Mouse (Mus musculus): ENCODE data around the gene Crtc2. TPM values are rescaled to one million over a fixed set of nuclear protein-coding genes. Genes with fewer than 3 reads are reported as not detected.

Crtc2 gene
- polyA plus RNA-seq, 1 experiment from 2014 or later = 8.9 TPM

DNA sequence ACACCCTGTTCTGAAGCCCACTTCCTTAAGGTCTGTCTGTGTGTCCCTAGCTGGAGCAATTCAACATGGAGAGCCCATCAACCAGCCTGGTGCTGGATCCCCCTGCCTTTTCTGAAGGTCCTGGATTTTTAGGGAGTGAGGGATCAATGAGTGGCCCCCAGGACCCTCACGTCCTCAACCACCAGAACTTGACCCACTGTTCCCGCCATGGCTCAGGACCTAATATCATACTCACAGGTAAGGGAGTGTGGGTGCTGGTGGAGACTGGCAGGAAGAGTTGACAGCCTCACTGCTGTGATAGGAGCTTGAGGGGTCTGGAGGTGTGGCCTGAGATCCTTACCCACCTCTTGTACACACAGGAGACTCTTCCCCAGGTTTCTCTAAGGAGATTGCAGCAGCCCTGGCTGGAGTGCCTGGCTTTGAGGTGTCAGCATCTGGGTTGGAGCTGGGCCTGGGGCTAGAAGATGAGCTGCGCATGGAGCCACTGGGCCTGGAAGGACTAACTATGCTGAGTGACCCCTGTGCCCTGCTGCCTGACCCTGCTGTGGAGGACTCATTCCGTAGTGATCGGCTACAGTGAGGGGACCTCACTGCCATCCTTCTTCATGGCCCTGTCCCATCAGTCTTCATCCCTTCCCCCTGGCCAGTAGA lies 9.3 kb downstream of the Crtc2 start:
- Histone ChIP-seq H3K4me3 (ENCODE audit: low read depth, low read length) (no peak overlapping the region), H3K4me2 (replicated peaks; ENCODE audit: low read depth) (no peak overlapping the region), H3K9me3 (ENCODE audit: control insufficient read depth, low read length) (no peaks in the 10 kb centered on the region), H3K36me3 (ENCODE audit: control insufficient read depth, insufficient read depth, low read length) (peaks cover 25% of the 10 kb centered on the region), H3K27me3 (ENCODE audit: control insufficient read depth, insufficient read depth, low read length) (no peaks in the 10 kb centered on the region), H3K9ac (ENCODE audit: low read length) (no peak overlapping the region), H3K27ac (replicated peaks) (no peak overlapping the region), H3K4me1 (replicated peaks; ENCODE audit: control insufficient read depth, insufficient read depth) (0 out of 2 replicates have a peak, but pooled peaks cover 4% of the 10 kb centered on the region)
- ATAC-seq (ENCODE audit: low FRiP score, low TSS enrichment) = no peak
- TF ChIP-seq CTCF (IDR thresholded peaks at IDR 0.05; ENCODE audit: low read depth) (no peak), EP300 (optimal IDR thresholded peaks at IDR 0.05) (no peak)
- DNase-seq (ENCODE audit: low spot score) = no peak
- WGBS = 92% methylated on average over 5 of the region's 5 CpGs

DNA sequence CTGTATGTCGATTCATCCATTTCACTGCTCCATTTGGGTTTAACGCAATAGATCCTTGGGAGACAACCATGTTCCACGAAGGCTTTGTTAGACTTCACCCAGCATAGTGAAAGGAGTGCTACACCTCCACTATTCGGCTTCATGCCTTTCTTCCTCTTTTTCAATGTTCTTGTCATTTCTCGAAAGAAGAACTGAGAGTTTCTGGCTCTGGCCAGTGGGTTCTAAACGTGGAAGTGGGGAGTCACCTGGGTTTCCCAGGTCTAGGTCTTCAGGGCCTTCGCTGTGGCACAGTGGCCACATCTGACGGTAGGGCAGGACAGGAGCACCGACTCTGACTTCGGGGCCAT lies 10.7 kb downstream of the Crtc2 start:
- H3K4me3 ChIP-seq (ENCODE audit: low read depth, low read length) = peak overlapping the region; percentile 83
- H3K27ac ChIP-seq (replicated peaks) = 0 out of 2 replicates have a peak overlapping the region, but pooled peaks have one; percentile 35
- H3K9me3 ChIP-seq (ENCODE audit: control insufficient read depth, low read length) = no peaks in the 10 kb centered on the region
- TF ChIP-seq EP300 (optimal IDR thresholded peaks at IDR 0.05) = no peak
- no peak for TF ChIP-seq CTCF (IDR thresholded peaks at IDR 0.05; ENCODE audit: low read depth)
- 0 out of 2 replicates have a peak, but pooled peaks cover 4% of the 10 kb centered on the region for H3K4me1 ChIP-seq (replicated peaks; ENCODE audit: control insufficient read depth, insufficient read depth)
- DNase-seq (ENCODE audit: low spot score) (no peak), ATAC-seq (ENCODE audit: low FRiP score, low TSS enrichment) (no peak)
- no peaks in the 10 kb centered on the region for H3K27me3 ChIP-seq (ENCODE audit: control insufficient read depth, insufficient read depth, low read length)
- 32% methylated on average over 10 of the region's 10 CpGs for WGBS
- H3K9ac ChIP-seq (ENCODE audit: low read length) = peak overlapping the region; percentile 84; the same call in 1 of the 2 replicates
- peak overlapping the region; percentile 86 for H3K4me2 ChIP-seq (replicated peaks; ENCODE audit: low read depth)
- peaks cover 18% of the 10 kb centered on the region for H3K36me3 ChIP-seq (ENCODE audit: control insufficient read depth, insufficient read depth, low read length)

DNA sequence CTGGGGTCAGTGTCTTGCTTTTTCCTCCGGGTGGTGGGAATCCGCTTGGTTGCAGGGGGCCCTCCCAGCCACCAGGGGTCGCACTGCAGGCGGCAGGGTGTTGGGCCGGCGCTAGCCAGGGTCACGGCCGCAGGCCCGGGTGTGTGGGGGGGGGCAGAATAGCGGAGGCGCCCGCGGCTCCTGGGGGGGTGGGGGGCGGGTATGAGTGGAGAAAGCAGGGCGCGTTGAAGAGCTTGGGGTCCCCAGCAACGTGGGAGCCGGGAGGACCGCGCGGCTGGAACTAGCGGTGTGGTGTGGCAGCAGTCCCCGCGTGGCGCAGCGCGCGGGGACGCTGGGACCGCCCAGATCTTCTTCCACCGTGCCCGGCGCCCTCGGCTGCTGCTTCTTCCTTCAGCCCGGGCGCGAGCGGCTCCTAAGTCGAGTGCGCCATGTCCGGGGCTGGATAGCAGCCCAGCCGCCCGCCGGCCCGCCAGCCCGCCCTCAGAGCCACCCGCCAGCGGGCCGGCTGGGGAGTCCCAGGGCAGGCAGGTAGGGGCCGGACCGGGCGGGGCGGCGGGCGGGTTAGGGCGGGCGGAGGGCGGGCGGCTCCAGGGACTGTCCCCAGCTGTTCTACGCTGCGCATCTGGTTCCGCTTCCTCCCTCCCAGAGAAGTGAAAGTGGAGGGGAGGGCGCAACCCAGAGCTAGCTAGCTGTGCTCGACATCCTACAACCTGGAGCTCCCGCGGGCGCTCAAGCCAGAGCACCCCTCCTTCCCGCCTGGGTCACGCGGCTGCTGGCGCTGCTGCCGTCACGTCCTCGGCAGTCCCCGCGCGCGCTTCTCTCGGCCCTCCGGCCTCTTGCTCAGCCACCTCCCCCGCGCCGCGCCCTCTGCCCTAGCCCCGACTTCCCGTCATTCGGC lies 11.3 kb downstream of the Crtc2 start, which contains the start of gene Dennd4b:
Gene Dennd4b (plus strand): TSS at position 152 of the 898 bp plus-strand sequence.
- Histone ChIP-seq H3K4me3 (ENCODE audit: low read depth, low read length) (peak within 1 kb of the TSS; percentile 83), H3K27me3 (ENCODE audit: control insufficient read depth, insufficient read depth, low read length) (no peaks in the 10 kb centered on the region), H3K36me3 (ENCODE audit: control insufficient read depth, insufficient read depth, low read length) (peaks cover 16% of the 10 kb centered on the region), H3K9me3 (ENCODE audit: control insufficient read depth, low read length) (no peaks in the 10 kb centered on the region), H3K9ac (ENCODE audit: low read length) (peak within 1 kb of the TSS; percentile 84), H3K4me1 (replicated peaks; ENCODE audit: control insufficient read depth, insufficient read depth) (0 out of 2 replicates have a peak, but pooled peaks cover 4% of the 10 kb centered on the region), H3K27ac (replicated peaks) (peak within 1 kb of the TSS; percentile 97), H3K4me2 (replicated peaks; ENCODE audit: low read depth) (peak within 1 kb of the TSS; percentile 86)
- WGBS = 0% methylated on average over 64 of the region's 87 CpGs
- TF ChIP-seq EP300 (optimal IDR thresholded peaks at IDR 0.05) (no peak), CTCF (IDR thresholded peaks at IDR 0.05; ENCODE audit: low read depth) (peak; percentile 91)
- DNase-seq (ENCODE audit: low spot score) = peak; percentile 89
- peak; percentile 88 for ATAC-seq (ENCODE audit: low FRiP score, low TSS enrichment)

DNA sequence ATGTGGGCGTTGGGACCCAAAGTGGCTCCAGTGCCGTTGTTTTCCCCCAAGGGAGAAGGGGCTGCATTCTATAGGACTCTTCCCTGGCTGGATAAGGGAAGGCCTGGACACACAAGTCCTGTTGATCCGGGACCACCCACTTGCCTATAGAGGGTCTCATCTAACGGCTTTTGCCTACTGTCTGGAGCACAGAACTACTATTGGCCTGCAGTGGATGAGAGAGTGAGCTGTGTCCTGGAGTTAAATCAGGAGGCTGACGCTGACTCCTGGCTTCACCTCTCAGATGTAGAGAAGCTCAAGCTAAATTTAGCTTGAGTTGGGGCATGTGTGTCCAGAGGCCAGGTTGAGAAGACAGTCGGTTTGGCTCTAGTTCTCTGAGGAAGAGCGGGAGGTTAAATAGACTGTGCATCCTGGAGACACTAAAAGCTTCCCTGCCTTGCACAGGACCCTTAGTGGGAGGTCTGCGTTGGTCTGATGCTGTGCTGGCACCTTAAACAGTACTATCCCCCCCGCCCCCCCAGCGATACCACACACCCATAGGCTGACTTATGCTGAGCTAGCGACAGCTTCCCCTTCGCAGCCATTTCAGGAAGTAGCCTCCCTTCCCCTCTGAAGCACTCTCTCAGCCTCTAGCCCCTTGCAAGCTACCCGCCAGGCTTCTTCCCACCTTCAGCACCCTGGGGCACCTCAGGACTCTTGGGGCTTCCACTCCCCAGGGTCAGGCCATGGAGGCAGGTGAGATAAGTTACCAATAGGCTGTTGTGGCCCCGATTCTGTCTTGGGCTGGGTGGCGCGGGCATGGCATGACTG lies 12.2 kb downstream of the Crtc2 start:
- TF ChIP-seq CTCF (IDR thresholded peaks at IDR 0.05; ENCODE audit: low read depth) = no peak
- no peak for TF ChIP-seq EP300 (optimal IDR thresholded peaks at IDR 0.05)
- H3K4me3 ChIP-seq (ENCODE audit: low read depth, low read length) = peak overlapping the region; percentile 83
- ATAC-seq (ENCODE audit: low FRiP score, low TSS enrichment) (no peak; the same call in 1 of the 2 replicates), DNase-seq (ENCODE audit: low spot score) (no peak)
- WGBS = 22% methylated on average over 16 of the region's 16 CpGs
- peak overlapping the region; percentile 97 for H3K27ac ChIP-seq (replicated peaks)
- peak overlapping the region; percentile 84 for H3K9ac ChIP-seq (ENCODE audit: low read length)
- H3K4me2 ChIP-seq (replicated peaks; ENCODE audit: low read depth) = peak overlapping the region; percentile 86
- peaks cover 12% of the 10 kb centered on the region for H3K36me3 ChIP-seq (ENCODE audit: control insufficient read depth, insufficient read depth, low read length)
- H3K9me3 ChIP-seq (ENCODE audit: control insufficient read depth, low read length) = no peaks in the 10 kb centered on the region
- 0 out of 2 replicates have a peak, but pooled peaks cover 4% of the 10 kb centered on the region for H3K4me1 ChIP-seq (replicated peaks; ENCODE audit: control insufficient read depth, insufficient read depth)
- H3K27me3 ChIP-seq (ENCODE audit: control insufficient read depth, insufficient read depth, low read length) = no peaks in the 10 kb centered on the region

DNA sequence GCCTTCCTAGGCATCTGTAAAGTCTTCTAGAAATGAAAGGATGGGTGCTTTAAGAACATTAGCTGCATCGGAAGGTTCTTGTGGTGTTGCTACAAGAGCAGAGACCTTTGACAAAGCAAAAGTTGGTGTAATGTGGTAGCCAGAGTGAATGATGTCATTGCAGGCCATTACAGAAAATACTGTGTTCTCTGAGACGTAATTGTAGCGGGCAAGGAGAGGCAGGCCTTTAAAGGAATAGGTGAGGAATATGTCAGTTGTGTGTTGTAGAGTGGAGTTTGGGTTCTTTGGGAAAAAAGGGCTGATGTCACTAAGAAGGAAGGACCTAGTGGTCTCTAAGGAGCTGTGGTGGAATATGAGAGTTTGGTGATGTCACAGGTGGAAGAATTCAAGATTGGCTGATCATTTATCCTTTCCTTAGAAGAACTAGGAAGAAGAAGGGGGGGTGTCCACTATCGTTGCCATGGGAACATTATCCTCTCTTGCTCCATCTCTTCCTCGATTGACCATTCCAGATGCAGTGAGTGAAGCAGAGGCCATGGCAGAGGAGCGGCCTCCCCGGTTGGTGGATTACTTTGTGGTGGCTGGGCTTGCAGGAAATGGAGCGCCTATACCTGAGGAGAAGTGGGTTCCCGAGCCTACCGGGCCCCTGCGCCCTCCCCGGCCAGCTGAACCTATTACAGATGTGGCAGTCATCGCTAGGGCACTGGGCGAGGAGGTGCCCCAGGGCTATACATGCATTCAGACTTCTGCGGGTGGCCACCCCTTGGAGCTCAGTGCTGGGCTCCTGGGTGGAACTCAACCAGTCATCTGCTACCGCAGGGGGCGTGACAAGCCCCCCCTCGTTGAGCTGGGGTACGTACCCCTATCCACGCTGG lies 13.2 kb downstream of the Crtc2 start:
- no peak overlapping the region for H3K4me2 ChIP-seq (replicated peaks; ENCODE audit: low read depth)
- no peak overlapping the region for H3K9ac ChIP-seq (ENCODE audit: low read length)
- ATAC-seq (ENCODE audit: low FRiP score, low TSS enrichment) = no peak
- peaks cover 15% of the 10 kb centered on the region for H3K36me3 ChIP-seq (ENCODE audit: control insufficient read depth, insufficient read depth, low read length)
- 0 out of 2 replicates have a peak, but pooled peaks cover 4% of the 10 kb centered on the region for H3K4me1 ChIP-seq (replicated peaks; ENCODE audit: control insufficient read depth, insufficient read depth)
- peak overlapping the region; percentile 83; the same call in 1 of the 2 replicates for H3K4me3 ChIP-seq (ENCODE audit: low read depth, low read length)
- H3K9me3 ChIP-seq (ENCODE audit: control insufficient read depth, low read length) = no peaks in the 10 kb centered on the region
- peak overlapping the region; percentile 97 for H3K27ac ChIP-seq (replicated peaks)
- no peak for DNase-seq (ENCODE audit: low spot score)
- no peaks in the 10 kb centered on the region for H3K27me3 ChIP-seq (ENCODE audit: control insufficient read depth, insufficient read depth, low read length)
- WGBS = 91% methylated on average over 20 of the region's 20 CpGs
- TF ChIP-seq EP300 (optimal IDR thresholded peaks at IDR 0.05) (no peak), CTCF (IDR thresholded peaks at IDR 0.05; ENCODE audit: low read depth) (no peak)
